Mouse (Mus musculus): ENCODE data around the gene Gm5294. TPM values are rescaled to one million over a fixed set of nuclear protein-coding genes. Genes with fewer than 3 reads are reported as not detected.

Gm5294 gene
- polyA plus RNA-seq, 1 experiment from 2014 or later = not detected

- no peaks in the 10 kb centered on the region for H3K9me3 ChIP-seq (ENCODE audit: low read depth, low read length)
- ATAC-seq (ENCODE audit: insufficient read depth) = no peak
- no peak overlapping the region for H3K27ac ChIP-seq (ENCODE audit: low read depth)
- no peak overlapping the region for H3K4me2 ChIP-seq
- 84% methylated on average over 3 of the region's 3 CpGs for WGBS
- no peak for TF ChIP-seq CTCF (IDR thresholded peaks at IDR 0.05; ENCODE audit: low read depth)
- no peaks in the 10 kb centered on the region for H3K4me1 ChIP-seq (ENCODE audit: insufficient read depth)
- H3K4me3 ChIP-seq (ENCODE audit: low read depth, low read length) = no peak overlapping the region
- no peaks in the 10 kb centered on the region for H3K27me3 ChIP-seq (ENCODE audit: insufficient read depth, low read length)
- DNase-seq = no peak
- no peaks in the 10 kb centered on the region for H3K36me3 ChIP-seq (ENCODE audit: insufficient read depth)
- no peak overlapping the region for H3K9ac ChIP-seq
Measured at GRCm38 (mm10) chr5:138785986-138786515, 33.8 kb upstream of the Gm5294 start.

DNA sequence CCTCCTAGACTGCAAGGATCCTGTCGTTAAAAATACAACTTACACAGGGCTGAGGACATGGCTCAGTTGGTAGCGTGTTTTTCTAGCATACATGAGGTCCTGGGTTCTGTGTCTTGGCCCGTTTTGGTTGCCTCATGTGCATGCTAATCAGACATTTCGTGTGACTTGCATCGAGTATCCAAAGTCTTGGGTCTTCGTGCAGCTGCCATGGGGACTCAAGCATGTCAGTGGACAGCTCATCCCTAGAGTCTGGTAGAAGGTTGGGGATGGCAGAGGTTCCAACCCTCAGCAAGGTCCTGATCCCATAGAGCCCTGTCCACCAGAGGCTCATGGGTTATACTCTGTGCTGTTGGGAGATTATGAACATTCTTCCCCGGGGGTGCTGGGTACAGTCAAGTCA, 32.2 kb upstream of the Gm5294 start:
- no peaks in the 10 kb centered on the region for H3K36me3 ChIP-seq (ENCODE audit: insufficient read depth)
- WGBS = 76% methylated on average over 7 of the region's 7 CpGs

GRCm38 (mm10) chr5:138788481-138789211, 31.2 kb upstream of the Gm5294 start:
- H3K4me3 ChIP-seq (ENCODE audit: low read depth, low read length) = no peak overlapping the region
- no peaks in the 10 kb centered on the region for H3K27me3 ChIP-seq (ENCODE audit: insufficient read depth, low read length)
- DNase-seq (no peak), ATAC-seq (ENCODE audit: insufficient read depth) (no peak)
- no peak overlapping the region for H3K27ac ChIP-seq (ENCODE audit: low read depth)
- no peaks in the 10 kb centered on the region for H3K9me3 ChIP-seq (ENCODE audit: low read depth, low read length)
- H3K4me2 ChIP-seq = no peak overlapping the region
- H3K9ac ChIP-seq = no peak overlapping the region
- no peaks in the 10 kb centered on the region for H3K4me1 ChIP-seq (ENCODE audit: insufficient read depth)
- H3K36me3 ChIP-seq (ENCODE audit: insufficient read depth) = no peaks in the 10 kb centered on the region
- 43% methylated on average over 11 of the region's 11 CpGs for WGBS
- TF ChIP-seq CTCF (IDR thresholded peaks at IDR 0.05; ENCODE audit: low read depth) = no peak

More for the DNA sequence above, 32.2 kb upstream of the Gm5294 start:
- no peak for ATAC-seq (ENCODE audit: insufficient read depth)
- H3K9ac ChIP-seq = no peak overlapping the region
- H3K9me3 ChIP-seq (ENCODE audit: low read depth, low read length) = no peaks in the 10 kb centered on the region
- no peak for DNase-seq
- TF ChIP-seq CTCF (IDR thresholded peaks at IDR 0.05; ENCODE audit: low read depth) = no peak
- no peak overlapping the region for H3K4me2 ChIP-seq
- H3K27ac ChIP-seq (ENCODE audit: low read depth) = no peak overlapping the region
- H3K4me1 ChIP-seq (ENCODE audit: insufficient read depth) = no peaks in the 10 kb centered on the region
- H3K4me3 ChIP-seq (ENCODE audit: low read depth, low read length) = no peak overlapping the region
- H3K27me3 ChIP-seq (ENCODE audit: insufficient read depth, low read length) = no peaks in the 10 kb centered on the region

DNA sequence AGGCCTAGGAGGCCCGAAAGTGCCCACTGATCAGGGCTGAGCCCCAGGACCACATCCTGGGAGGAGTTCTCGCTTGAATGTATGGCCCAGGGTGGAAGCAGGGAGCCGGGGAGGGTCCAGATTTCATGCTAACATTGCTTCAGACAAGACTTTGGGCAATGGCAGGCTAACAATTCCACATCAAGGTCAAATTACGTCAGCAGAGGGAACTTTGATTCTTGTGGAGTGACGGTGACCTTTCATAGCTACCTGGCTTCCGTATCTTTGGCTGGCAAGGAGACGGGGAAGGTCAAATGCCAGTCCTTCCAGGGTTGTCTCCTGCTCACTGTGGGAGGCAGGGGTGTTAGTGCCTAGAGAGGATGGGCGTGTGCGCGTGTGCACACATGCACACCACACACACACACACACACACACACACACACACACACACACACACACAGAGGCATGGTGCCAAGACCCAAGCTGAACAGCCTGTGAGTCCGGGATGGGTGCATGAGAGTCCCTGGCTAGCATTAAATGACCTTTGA, 28.9 kb upstream of the Gm5294 start:
- DNase-seq (no peak), ATAC-seq (ENCODE audit: insufficient read depth) (no peak)
- H3K9me3 ChIP-seq (ENCODE audit: low read depth, low read length) = no peaks in the 10 kb centered on the region
- H3K36me3 ChIP-seq (ENCODE audit: insufficient read depth) = no peaks in the 10 kb centered on the region
- WGBS = 85% methylated on average over 11 of the region's 11 CpGs
- H3K27me3 ChIP-seq (ENCODE audit: insufficient read depth, low read length) = no peaks in the 10 kb centered on the region
- H3K4me3 ChIP-seq (ENCODE audit: low read depth, low read length) = no peak overlapping the region
- no peaks in the 10 kb centered on the region for H3K4me1 ChIP-seq (ENCODE audit: insufficient read depth)
- no peak overlapping the region for H3K27ac ChIP-seq (ENCODE audit: low read depth)
- no peak for TF ChIP-seq CTCF (IDR thresholded peaks at IDR 0.05; ENCODE audit: low read depth)
- no peak overlapping the region for H3K9ac ChIP-seq
- no peak overlapping the region for H3K4me2 ChIP-seq

- no peak overlapping the region for H3K4me2 ChIP-seq
- no peak overlapping the region for H3K27ac ChIP-seq (ENCODE audit: low read depth)
- H3K36me3 ChIP-seq (ENCODE audit: insufficient read depth) = no peaks in the 10 kb centered on the region
- no peak overlapping the region for H3K9ac ChIP-seq
- H3K27me3 ChIP-seq (ENCODE audit: insufficient read depth, low read length) = no peaks in the 10 kb centered on the region
- H3K4me1 ChIP-seq (ENCODE audit: insufficient read depth) = no peaks in the 10 kb centered on the region
- no peaks in the 10 kb centered on the region for H3K9me3 ChIP-seq (ENCODE audit: low read depth, low read length)
- H3K4me3 ChIP-seq (ENCODE audit: low read depth, low read length) = no peak overlapping the region
- DNase-seq (peak; percentile 55), ATAC-seq (ENCODE audit: insufficient read depth) (peak; percentile 63)
- 28% methylated on average over 7 of the region's 7 CpGs for WGBS
- no peak for TF ChIP-seq CTCF (IDR thresholded peaks at IDR 0.05; ENCODE audit: low read depth)
Measured at GRCm38 (mm10) chr5:138801588-138802116, 18.2 kb upstream of the Gm5294 start.

GRCm38 (mm10) chr5:138804286-138804685, 15.6 kb upstream of the Gm5294 start:
- H3K27ac ChIP-seq (ENCODE audit: low read depth) = no peak overlapping the region

DNA sequence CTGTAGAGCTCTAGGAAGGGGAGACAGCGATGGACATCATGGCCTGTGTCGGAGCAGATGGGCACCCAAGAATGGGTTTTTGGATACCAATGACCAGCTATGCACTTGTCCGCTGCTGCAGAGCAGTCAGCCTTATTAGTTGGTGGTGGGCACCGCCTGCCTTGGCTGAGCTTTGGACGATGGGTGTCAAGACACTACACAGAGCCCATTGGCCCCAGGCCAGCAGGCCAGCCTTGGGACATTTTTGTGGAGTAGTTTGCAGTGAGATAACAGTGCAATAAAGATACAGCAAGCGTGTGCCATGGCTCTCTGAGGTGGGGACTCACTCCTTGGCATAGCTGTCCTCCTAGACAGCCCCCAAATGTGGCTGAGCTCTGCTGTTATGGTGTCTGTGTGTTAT, 10.1 kb upstream of the Gm5294 start:
- ATAC-seq (ENCODE audit: insufficient read depth) (no peak), DNase-seq (no peak)
- no peak for TF ChIP-seq CTCF (IDR thresholded peaks at IDR 0.05; ENCODE audit: low read depth)
- 79% methylated on average over 6 of the region's 6 CpGs for WGBS
- H3K9me3 ChIP-seq (ENCODE audit: low read depth, low read length) = no peaks in the 10 kb centered on the region
- H3K4me1 ChIP-seq (ENCODE audit: insufficient read depth) = no peaks in the 10 kb centered on the region
- H3K36me3 ChIP-seq (ENCODE audit: insufficient read depth) = peaks cover 9% of the 10 kb centered on the region; the same call in 1 of the 2 replicates
- no peak overlapping the region for H3K4me2 ChIP-seq
- no peak overlapping the region for H3K9ac ChIP-seq
- no peak overlapping the region for H3K27ac ChIP-seq (ENCODE audit: low read depth)
- no peaks in the 10 kb centered on the region for H3K27me3 ChIP-seq (ENCODE audit: insufficient read depth, low read length)
- no peak overlapping the region for H3K4me3 ChIP-seq (ENCODE audit: low read depth, low read length)

More at GRCm38 (mm10) chr5:138804286-138804685, 15.6 kb upstream of the Gm5294 start:
- Histone ChIP-seq H3K4me3 (ENCODE audit: low read depth, low read length) (no peak overlapping the region), H3K9me3 (ENCODE audit: low read depth, low read length) (no peaks in the 10 kb centered on the region), H3K36me3 (ENCODE audit: insufficient read depth) (peaks cover 2% of the 10 kb centered on the region; the same call in 1 of the 2 replicates), H3K4me1 (ENCODE audit: insufficient read depth) (no peaks in the 10 kb centered on the region), H3K27me3 (ENCODE audit: insufficient read depth, low read length) (no peaks in the 10 kb centered on the region), H3K4me2 (no peak overlapping the region), H3K9ac (no peak overlapping the region)
- WGBS = 75% methylated on average over 5 of the region's 5 CpGs
- TF ChIP-seq CTCF (IDR thresholded peaks at IDR 0.05; ENCODE audit: low read depth) = no peak
- no peak for DNase-seq
- ATAC-seq (ENCODE audit: insufficient read depth) = no peak

Data from lung, embryonic 14.5 days (tissue).